Mouse (Mus musculus) c-Kit-negative CD71-positive TER-119-positive erythroid progenitor cells, embryonic 14.5 days (primary cell): ENCODE measurements around the gene Gm8994.

Source experiments
- DNase-seq: peaks from one replicate; pipeline ENCODE4 v3.0.0-alpha.2; 2013; ENCODE audit warnings: low read depth, low spot score

Gm8994 gene

DNA sequence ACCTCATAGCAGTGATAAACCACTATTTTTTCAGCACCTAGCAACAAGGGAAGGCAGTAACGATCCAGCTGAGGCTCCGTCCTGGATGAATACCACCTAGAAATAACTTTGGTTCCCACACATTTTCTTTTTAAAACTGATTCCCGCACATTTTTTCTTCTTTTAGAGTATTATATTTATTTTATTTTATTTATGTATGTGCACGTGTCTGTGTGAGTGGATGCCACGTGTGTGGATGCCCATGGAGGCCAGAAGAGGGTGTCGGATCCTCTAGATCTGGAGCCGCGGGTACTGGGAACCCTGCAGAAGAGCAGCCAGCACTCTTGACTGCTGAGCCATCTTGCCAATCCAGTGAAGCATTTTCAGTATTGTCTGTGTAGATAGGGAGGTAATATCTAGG is 36.0 kb downstream of the Gm8994 start:
- no peak for DNase-seq

DNA sequence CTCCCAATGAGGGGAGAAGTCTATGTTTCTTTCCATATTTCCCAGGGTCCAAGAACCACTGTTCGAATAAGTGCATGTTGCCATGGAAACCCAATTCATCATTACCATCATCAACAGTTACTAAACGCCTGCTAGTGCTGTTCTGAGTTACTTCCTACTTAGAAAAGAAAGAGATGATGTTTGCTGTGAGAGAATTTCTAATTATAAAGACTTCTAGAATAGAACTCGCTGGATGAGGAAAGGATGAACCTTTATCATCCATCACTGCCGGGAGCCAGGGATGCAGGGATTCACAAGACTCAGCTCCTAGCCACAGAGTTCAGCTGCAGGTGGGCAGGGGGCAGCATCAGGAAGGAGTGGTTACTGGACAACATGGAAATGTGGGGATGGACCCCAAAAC is 36.7 kb downstream of the Gm8994 start:
- DNase-seq, result no peak

DNA sequence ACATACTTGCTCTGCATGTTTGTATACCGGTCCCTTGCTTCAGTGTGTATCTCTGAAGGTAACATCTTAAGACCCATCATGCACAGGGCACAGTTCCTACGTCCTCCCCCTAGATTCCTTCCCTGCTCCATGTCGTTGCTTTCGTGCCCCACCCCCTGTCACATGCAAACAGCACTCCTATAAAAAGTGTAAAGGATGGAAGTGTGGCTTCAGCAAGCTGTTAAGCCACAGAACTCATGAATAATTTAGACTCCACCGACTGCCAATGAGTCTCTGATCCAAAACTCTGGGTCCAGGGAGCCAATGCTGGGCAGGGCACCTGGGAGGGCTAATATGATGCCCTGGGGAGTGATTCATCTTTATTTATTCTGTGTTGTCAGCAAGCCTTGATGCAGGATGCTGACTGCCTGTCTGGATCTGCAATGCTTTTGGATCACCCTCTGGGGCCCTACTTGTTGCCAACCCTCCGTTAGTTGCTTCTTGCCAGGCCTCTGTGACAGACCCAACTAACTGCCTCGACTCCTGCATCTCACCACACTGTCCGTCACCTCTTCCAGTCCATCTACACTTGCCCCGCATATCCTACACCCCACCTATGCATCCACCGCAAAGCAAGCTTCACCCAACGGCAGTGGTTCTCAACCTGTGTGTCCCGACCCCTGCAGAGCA is 37.2 kb downstream of the Gm8994 start:
- DNase-seq, result no peak

DNA sequence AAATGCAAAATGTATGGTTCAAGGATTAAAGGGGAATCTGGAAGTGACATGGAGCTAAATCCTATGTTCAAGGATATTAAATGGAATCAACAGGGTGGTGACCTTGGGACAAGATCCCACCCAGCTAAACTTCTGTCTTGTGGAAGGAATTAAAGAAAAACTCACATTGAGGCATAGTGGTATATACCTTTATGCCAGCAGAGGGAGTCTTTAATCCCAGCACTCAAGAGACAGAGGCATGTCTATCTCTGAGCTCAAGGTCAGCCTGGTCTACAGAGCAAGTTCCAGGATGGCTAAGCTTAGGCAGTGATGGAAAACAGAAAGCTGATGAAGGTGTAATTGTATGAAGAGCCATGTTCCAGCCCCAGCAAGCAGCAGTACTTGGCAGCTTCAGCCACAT is 48.8 kb downstream of the Gm8994 start:
- DNase-seq, result no peak
